Mouse (Mus musculus): ENCODE measurements around the gene Tnc. TPM values are rescaled to one million over a fixed set of nuclear protein-coding genes. Genes with fewer than 3 reads are reported as not detected.
"Not testable (repeated sequence)": the region's sequence is repeated elsewhere in the genome, so short reads cannot be mapped to it uniquely, and the experiment has no call there.

Gene Tnc
- polyA plus RNA-seq, 1 experiment from 2014 or later, result 15.9 TPM

DNA sequence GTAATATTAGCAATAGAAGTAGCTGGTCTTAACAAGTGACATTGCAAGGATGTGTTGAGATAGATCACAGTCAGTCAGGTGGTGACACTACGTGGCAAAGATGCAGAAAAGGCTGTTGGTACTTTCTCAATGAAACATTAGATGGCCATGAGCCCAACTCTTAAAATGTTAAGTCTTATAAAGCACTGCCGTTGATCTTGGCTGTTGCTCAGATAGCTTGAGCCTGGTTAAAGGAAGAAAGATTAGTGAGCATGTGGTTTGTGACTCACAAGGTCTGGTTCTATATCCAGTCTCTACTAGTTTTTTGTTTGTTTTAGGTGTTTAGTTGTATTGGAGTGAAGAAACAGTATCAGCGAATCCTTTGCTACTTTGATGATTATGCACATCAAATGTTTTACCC lies 76.9 kb downstream of the Tnc start:
- Histone ChIP-seq H3K36me3 (ENCODE audit: control insufficient read depth, insufficient read depth, low read length) (no peaks in the 10 kb centered on the region), H3K27ac (ENCODE audit: low read depth, low read length) (no peak overlapping the region), H3K27me3 (replicated peaks; ENCODE audit: control insufficient read depth, insufficient read depth, low read length) (no peaks in the 10 kb centered on the region), H3K4me3 (ENCODE audit: low read depth, low read length) (no peak overlapping the region), H3K9ac (ENCODE audit: low read length) (no peak overlapping the region), H3K4me1 (ENCODE audit: control insufficient read depth, insufficient read depth, low read length) (no peaks in the 10 kb centered on the region), H3K4me2 (ENCODE audit: low read length) (no peak overlapping the region), H3K9me3 (replicated peaks; ENCODE audit: control insufficient read depth, low read length) (no peaks in the 10 kb centered on the region)
- ATAC-seq, result no peak
- 84% methylated on average over 3 of the region's 3 CpGs for WGBS
- DNase-seq (ENCODE audit: low spot score), result no peak

DNA sequence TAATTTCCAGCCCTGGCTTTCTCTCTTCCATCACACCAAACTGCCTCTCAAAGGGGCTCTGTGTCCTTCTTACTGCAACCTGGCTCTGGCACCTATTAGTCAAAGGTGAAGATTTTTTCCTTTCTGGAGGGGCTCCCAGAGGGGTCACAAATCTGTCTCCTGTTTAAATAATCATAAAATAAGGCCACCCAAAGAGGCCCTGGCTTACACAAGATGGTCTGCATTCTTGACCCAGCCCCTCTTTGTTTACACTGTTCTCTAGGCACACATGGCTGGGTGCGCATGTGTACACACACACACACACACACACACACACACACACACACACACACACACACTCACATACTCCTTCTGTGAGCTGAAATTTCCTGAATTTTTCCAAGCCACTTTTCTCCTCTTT lies 83.4 kb downstream of the Tnc start:
- Histone ChIP-seq H3K4me3 (ENCODE audit: low read depth, low read length) (no peak overlapping the region), H3K4me2 (ENCODE audit: low read length) (no peak overlapping the region), H3K36me3 (ENCODE audit: control insufficient read depth, insufficient read depth, low read length) (no peaks in the 10 kb centered on the region), H3K27ac (ENCODE audit: low read depth, low read length) (no peak overlapping the region), H3K4me1 (ENCODE audit: control insufficient read depth, insufficient read depth, low read length) (no peaks in the 10 kb centered on the region), H3K9ac (ENCODE audit: low read length) (no peak overlapping the region), H3K27me3 (replicated peaks; ENCODE audit: control insufficient read depth, insufficient read depth, low read length) (no peaks in the 10 kb centered on the region), H3K9me3 (replicated peaks; ENCODE audit: control insufficient read depth, low read length) (no peaks in the 10 kb centered on the region)
- WGBS, result 88% methylated on average over 1 of the region's 1 CpGs
- DNase-seq (ENCODE audit: low spot score), result no peak
- ATAC-seq, result no peak

- no peak overlapping the region for H3K27ac ChIP-seq (ENCODE audit: low read depth, low read length)
- no peaks in the 10 kb centered on the region for H3K4me1 ChIP-seq (ENCODE audit: control insufficient read depth, insufficient read depth, low read length)
- H3K36me3 ChIP-seq (ENCODE audit: control insufficient read depth, insufficient read depth, low read length), result no peaks in the 10 kb centered on the region
- no peak overlapping the region for H3K4me3 ChIP-seq (ENCODE audit: low read depth, low read length)
- H3K9ac ChIP-seq (ENCODE audit: low read length), result no peak overlapping the region
- no peak for DNase-seq (ENCODE audit: low spot score)
- H3K9me3 ChIP-seq (replicated peaks; ENCODE audit: control insufficient read depth, low read length), result no peaks in the 10 kb centered on the region
- WGBS, result 93% methylated on average over 5 of the region's 5 CpGs
- no peaks in the 10 kb centered on the region for H3K27me3 ChIP-seq (replicated peaks; ENCODE audit: control insufficient read depth, insufficient read depth, low read length)
- no peak overlapping the region for H3K4me2 ChIP-seq (ENCODE audit: low read length)
- ATAC-seq, result no peak
Measured at GRCm38 (mm10) chr4:63961858-63962468, 84.9 kb downstream of the Tnc start.

GRCm38 (mm10) chr4:63958601-63959000 lies 88.2 kb downstream of the Tnc start:
- no peak overlapping the region for H3K4me3 ChIP-seq (ENCODE audit: low read depth, low read length)
- no peaks in the 10 kb centered on the region for H3K4me1 ChIP-seq (ENCODE audit: control insufficient read depth, insufficient read depth, low read length)
- no peak overlapping the region for H3K4me2 ChIP-seq (ENCODE audit: low read length)
- no peak overlapping the region for H3K9ac ChIP-seq (ENCODE audit: low read length)
- ATAC-seq (no peak), DNase-seq (ENCODE audit: low spot score) (no peak)
- 89% methylated on average over 4 of the region's 4 CpGs for WGBS
- H3K27ac ChIP-seq (ENCODE audit: low read depth, low read length), result no peak overlapping the region
- H3K27me3 ChIP-seq (replicated peaks; ENCODE audit: control insufficient read depth, insufficient read depth, low read length), result no peaks in the 10 kb centered on the region
- H3K9me3 ChIP-seq (replicated peaks; ENCODE audit: control insufficient read depth, low read length), result no peaks in the 10 kb centered on the region
- H3K36me3 ChIP-seq (ENCODE audit: control insufficient read depth, insufficient read depth, low read length), result no peaks in the 10 kb centered on the region

DNA sequence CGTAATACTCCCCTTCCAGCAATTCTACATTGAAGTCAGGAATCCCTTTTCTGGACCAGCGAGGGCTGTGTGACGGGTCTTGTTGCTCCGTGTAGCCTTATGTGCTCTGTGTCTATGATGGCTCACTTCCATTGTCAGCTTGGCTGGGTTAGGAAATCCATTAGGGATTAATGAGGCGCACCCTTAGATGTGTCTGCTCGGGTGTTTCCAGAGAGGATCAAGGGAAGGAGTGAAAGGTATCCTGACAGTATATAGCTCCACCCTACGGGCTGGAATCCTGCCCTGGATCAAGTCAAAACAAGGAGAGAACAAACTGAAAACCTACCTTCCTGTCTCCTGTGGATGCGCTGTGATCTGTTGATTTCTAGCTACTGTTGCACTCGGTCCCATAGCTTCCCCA lies 96.8 kb downstream of the Tnc start:
- 77% methylated on average over 9 of the region's 9 CpGs for WGBS
- H3K4me3 ChIP-seq (ENCODE audit: low read depth, low read length), result no peak overlapping the region
- H3K4me2 ChIP-seq (ENCODE audit: low read length), result no peak overlapping the region
- ATAC-seq, result no peak
- H3K4me1 ChIP-seq (ENCODE audit: control insufficient read depth, insufficient read depth, low read length), result no peaks in the 10 kb centered on the region
- no peaks in the 10 kb centered on the region for H3K27me3 ChIP-seq (replicated peaks; ENCODE audit: control insufficient read depth, insufficient read depth, low read length)
- no peak overlapping the region for H3K9ac ChIP-seq (ENCODE audit: low read length)
- H3K27ac ChIP-seq (ENCODE audit: low read depth, low read length), result no peak overlapping the region
- no peak for DNase-seq (ENCODE audit: low spot score)
- H3K9me3 ChIP-seq (replicated peaks; ENCODE audit: control insufficient read depth, low read length), result no peaks in the 10 kb centered on the region
- H3K36me3 ChIP-seq (ENCODE audit: control insufficient read depth, insufficient read depth, low read length), result no peaks in the 10 kb centered on the region

GRCm38 (mm10) chr4:63948688-63949073 lies 98.1 kb downstream of the Tnc start:
- not testable (repeated sequence) for H3K9ac ChIP-seq (ENCODE audit: low read length); DNase-seq (ENCODE audit: low spot score); H3K4me3 ChIP-seq (ENCODE audit: low read depth, low read length); H3K4me2 ChIP-seq (ENCODE audit: low read length); H3K27ac ChIP-seq (ENCODE audit: low read depth, low read length); H3K9me3 ChIP-seq (replicated peaks; ENCODE audit: control insufficient read depth, low read length); H3K4me1 ChIP-seq (ENCODE audit: control insufficient read depth, insufficient read depth, low read length); H3K36me3 ChIP-seq (ENCODE audit: control insufficient read depth, insufficient read depth, low read length); H3K27me3 ChIP-seq (replicated peaks; ENCODE audit: control insufficient read depth, insufficient read depth, low read length)
- ATAC-seq, result peak; percentile 12; the same call in 1 of the 2 replicates
- 91% methylated on average over 5 of the region's 5 CpGs for WGBS

GRCm38 (mm10) chr4:63948066-63948687 lies 98.6 kb downstream of the Tnc start:
- H3K9me3 ChIP-seq (replicated peaks; ENCODE audit: control insufficient read depth, low read length), result no peaks in the 10 kb centered on the region
- ATAC-seq (peak; percentile 83), DNase-seq (ENCODE audit: low spot score) (peak; percentile 86)
- no peaks in the 10 kb centered on the region for H3K36me3 ChIP-seq (ENCODE audit: control insufficient read depth, insufficient read depth, low read length)
- H3K4me3 ChIP-seq (ENCODE audit: low read depth, low read length), result no peak overlapping the region
- no peak overlapping the region for H3K9ac ChIP-seq (ENCODE audit: low read length)
- 38% methylated on average over 12 of the region's 12 CpGs for WGBS
- no peak overlapping the region for H3K4me2 ChIP-seq (ENCODE audit: low read length)
- no peak overlapping the region for H3K27ac ChIP-seq (ENCODE audit: low read depth, low read length)
- no peaks in the 10 kb centered on the region for H3K4me1 ChIP-seq (ENCODE audit: control insufficient read depth, insufficient read depth, low read length)
- no peaks in the 10 kb centered on the region for H3K27me3 ChIP-seq (replicated peaks; ENCODE audit: control insufficient read depth, insufficient read depth, low read length)

DNA sequence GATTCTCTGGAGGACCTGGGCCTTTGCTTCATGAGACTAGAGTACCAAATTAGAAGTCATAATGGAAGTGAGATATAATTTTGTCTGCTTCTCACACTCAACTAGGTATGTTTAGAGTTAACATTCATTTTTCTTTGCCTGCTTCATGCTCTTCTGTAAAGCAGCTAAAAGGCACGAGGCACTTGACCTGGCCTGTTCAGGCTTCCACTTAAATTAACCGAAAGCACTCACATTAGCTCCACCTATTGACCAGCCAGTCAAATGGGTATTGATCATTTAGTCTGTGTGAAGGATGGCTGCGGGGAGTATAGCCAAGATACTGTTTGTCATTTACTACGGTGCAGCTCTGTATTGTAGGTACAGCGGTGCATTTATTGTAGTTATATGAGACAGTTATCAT lies 103.0 kb downstream of the Tnc start:
- no peak for DNase-seq (ENCODE audit: low spot score)

DNA sequence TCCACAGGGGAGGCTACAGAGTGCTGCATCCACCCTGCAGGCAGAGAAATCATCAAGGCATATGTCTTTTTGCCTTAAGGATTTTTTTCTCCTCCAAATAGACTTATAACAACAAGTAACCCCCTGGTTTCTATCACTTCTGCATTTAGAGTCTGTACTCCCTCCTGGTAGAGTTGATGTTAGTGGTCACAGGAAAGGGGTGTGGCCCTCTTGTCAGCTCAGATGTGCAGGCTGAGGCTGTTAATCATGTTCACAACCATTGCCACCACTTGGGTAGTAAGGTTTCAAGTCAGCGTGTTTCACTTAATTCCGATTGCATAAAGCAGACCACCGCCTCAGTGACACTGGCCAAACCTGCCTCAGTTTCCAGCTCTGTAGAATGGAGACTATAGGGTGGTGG lies 103.9 kb downstream of the Tnc start:
- ATAC-seq (no peak), DNase-seq (ENCODE audit: low spot score) (no peak)
- 98% methylated on average over 3 of the region's 3 CpGs for WGBS
- H3K36me3 ChIP-seq (ENCODE audit: control insufficient read depth, insufficient read depth, low read length), result no peaks in the 10 kb centered on the region
- no peak overlapping the region for H3K9ac ChIP-seq (ENCODE audit: low read length)
- no peak overlapping the region for H3K4me2 ChIP-seq (ENCODE audit: low read length)
- H3K27ac ChIP-seq (ENCODE audit: low read depth, low read length), result no peak overlapping the region
- H3K4me1 ChIP-seq (ENCODE audit: control insufficient read depth, insufficient read depth, low read length), result no peaks in the 10 kb centered on the region
- H3K27me3 ChIP-seq (replicated peaks; ENCODE audit: control insufficient read depth, insufficient read depth, low read length), result no peaks in the 10 kb centered on the region
- H3K4me3 ChIP-seq (ENCODE audit: low read depth, low read length), result no peak overlapping the region
- H3K9me3 ChIP-seq (replicated peaks; ENCODE audit: control insufficient read depth, low read length), result no peaks in the 10 kb centered on the region

More for the DNA sequence above, 103.0 kb downstream of the Tnc start:
- Histone ChIP-seq H3K4me2 (ENCODE audit: low read length) (no peak overlapping the region), H3K4me1 (ENCODE audit: control insufficient read depth, insufficient read depth, low read length) (no peaks in the 10 kb centered on the region), H3K4me3 (ENCODE audit: low read depth, low read length) (no peak overlapping the region), H3K9me3 (replicated peaks; ENCODE audit: control insufficient read depth, low read length) (no peaks in the 10 kb centered on the region), H3K27ac (ENCODE audit: low read depth, low read length) (no peak overlapping the region), H3K27me3 (replicated peaks; ENCODE audit: control insufficient read depth, insufficient read depth, low read length) (no peaks in the 10 kb centered on the region), H3K9ac (ENCODE audit: low read length) (no peak overlapping the region), H3K36me3 (ENCODE audit: control insufficient read depth, insufficient read depth, low read length) (no peaks in the 10 kb centered on the region)
- ATAC-seq, result no peak
- 73% methylated on average over 5 of the region's 5 CpGs for WGBS
